Mouse (Mus musculus) megakaryocyte, embryonic 14.5 days (primary cell): ENCODE measurements around the gene Lamc3.

Experiments
- FLI1 ChIP-seq: IDR thresholded peaks from 2 replicates; pipeline ENCODE4 v1.6.1; 2012; ENCODE audit warnings: low read length, inconsistent platforms, mixed read lengths
- GATA1 ChIP-seq: IDR thresholded peaks from 3 replicates; pipeline ENCODE4 v1.6.1; 2012; ENCODE audit warnings: mixed read lengths, low read length, inconsistent platforms, borderline replicate concordance

GRCm38 (mm10) chr2:31953687-31954086 lies 66.6 kb downstream of the Lamc3 start:
- TF ChIP-seq GATA1 (no peak), FLI1 (no peak)
